Mouse (Mus musculus): ENCODE results near the gene Fis1.

GRCm38 (mm10) chr5:136979762-136980161, 26.7 kb downstream of the Fis1 start:
- no peak for TF ChIP-seq CTCF (IDR thresholded peaks at IDR 0.05)
- TF ChIP-seq EP300 (IDR thresholded peaks at IDR 0.05; ENCODE audit: insufficient read depth, low read depth, low read length): no peak
- no peak for TF ChIP-seq POLR2A (IDR thresholded peaks at IDR 0.05; ENCODE audit: insufficient read depth, low read depth, low read length)
